Mouse (Mus musculus): ENCODE measurements around the gene Rpusd2. TPM values are rescaled to one million over a fixed set of nuclear protein-coding genes. Genes with fewer than 3 reads are reported as not detected.

Rpusd2 gene
- total RNA-seq, 2 experiments from 2014 or later, result 6.0 to 6.1 TPM

DNA sequence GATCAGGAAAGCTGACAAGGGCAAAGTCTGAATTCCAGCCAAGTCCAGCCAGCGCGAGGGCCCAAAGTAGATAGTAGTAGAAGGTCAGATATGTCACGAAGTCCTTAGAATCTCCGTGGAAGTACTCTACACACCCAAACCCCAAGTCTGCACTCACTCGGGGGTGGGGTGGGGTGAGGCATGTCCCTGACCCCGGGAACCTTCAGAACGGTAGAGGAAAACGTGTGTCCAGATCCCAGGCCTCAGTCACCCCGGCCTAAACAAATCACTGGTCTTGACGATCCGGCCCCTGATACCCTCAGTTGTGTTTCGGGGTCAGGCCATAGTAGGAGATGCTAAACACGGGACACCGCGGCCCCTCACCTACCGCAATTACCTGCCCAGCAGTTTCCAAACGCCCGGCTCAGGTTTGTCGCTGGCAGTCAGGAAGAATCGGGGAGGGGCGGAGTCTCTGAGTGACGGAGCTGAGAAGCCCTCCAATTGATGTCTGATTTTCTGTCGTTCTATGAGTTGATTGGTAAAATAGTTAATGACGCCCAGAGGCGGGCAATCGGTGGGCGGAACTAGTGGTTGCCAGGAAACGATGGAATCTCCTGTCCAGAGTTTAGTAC, 5.5 kb upstream of the Rpusd2 start, which contains the start of gene Ccdc32:
TSS of gene Ccdc32 (minus strand) at position 453 of the 611 bp plus-strand sequence.
- peak; percentile 86 to 97 for DNase-seq (ENCODE audit: low spot score in 2 of 2)

DNA sequence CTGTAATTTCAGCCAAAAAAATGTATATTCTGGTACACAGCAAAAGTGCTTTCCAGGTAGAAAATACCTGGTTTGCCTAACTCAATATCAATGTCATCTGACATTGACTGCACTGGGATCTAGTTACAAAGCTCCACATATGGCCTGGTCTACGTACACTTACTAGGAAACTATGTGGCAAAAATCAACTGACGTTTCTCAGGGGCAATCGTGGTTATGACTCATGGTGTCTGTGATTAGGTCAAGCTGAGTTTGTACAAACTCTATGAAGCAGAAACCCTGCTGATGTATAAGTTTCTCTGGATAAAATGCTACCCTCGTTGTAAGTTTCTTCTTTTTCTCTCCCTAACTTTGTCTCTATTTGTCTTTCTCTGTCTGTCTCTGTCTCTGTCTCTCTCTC, 2.4 kb upstream of the Rpusd2 start:
- no peak for DNase-seq (ENCODE audit: low spot score in 2 of 2)

DNA sequence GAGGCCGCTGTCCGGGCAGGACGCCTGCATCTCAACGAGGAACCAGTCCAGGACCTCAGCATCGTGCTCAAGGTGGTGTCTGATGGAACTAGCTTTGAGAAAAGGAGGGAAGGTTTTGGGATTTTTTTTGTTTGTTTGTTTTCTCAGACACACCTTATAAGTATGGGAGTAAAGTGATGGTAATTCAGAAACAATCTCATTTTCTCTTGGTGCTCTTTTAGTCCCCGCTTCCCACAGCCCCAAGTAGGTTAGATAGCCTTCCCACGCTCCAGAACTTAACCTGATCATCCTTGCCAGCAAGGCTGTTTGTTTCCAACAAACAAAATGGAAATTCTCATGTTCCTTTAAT, 781 bp downstream of the Rpusd2 start:
- DNase-seq (ENCODE audit: low spot score in 2 of 2), result no peak

DNA sequence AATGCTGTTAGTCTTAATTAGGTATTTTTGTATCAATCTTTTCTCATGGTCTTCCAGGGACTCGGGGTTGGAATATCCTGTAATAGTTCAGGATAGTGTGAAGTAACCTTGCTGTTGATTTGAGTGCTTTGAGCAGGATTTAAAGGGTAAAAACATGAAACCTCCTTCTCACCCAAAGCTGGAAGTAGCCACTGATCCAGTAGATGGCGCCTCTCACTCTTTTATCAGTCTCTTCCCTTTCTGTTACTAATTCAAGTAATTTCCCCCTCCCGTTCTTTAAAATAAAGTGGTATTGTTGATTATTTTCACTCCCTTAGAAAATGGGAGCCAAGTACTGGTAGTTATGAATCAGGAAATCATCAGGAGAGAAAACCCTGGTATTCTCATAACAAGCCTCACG, 6.3 kb downstream of the Rpusd2 start:
- DNase-seq (ENCODE audit: low spot score in 2 of 2), result peak in 1 of 2 experiments; percentile 49

DNA sequence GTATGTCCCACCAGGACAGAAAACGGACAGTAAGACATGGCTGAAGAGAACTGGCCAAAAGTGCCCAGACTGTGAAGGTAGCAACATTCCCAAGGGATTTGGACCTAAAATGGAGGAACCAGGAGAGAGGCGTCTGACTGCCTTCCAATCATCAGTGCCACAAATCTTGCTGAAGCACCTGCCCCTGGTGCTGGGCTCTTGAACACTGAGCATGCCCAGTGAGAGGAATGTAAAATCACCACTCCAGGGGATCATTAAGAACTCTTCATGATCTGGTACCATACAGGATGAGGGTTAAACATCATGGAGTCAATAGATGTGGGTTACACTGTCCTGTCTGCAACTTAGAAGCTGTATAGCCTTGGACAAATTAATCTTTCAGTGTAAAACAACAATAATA, 10.6 kb downstream of the Rpusd2 start:
- DNase-seq (ENCODE audit: low spot score in 2 of 2), result no peak

DNA sequence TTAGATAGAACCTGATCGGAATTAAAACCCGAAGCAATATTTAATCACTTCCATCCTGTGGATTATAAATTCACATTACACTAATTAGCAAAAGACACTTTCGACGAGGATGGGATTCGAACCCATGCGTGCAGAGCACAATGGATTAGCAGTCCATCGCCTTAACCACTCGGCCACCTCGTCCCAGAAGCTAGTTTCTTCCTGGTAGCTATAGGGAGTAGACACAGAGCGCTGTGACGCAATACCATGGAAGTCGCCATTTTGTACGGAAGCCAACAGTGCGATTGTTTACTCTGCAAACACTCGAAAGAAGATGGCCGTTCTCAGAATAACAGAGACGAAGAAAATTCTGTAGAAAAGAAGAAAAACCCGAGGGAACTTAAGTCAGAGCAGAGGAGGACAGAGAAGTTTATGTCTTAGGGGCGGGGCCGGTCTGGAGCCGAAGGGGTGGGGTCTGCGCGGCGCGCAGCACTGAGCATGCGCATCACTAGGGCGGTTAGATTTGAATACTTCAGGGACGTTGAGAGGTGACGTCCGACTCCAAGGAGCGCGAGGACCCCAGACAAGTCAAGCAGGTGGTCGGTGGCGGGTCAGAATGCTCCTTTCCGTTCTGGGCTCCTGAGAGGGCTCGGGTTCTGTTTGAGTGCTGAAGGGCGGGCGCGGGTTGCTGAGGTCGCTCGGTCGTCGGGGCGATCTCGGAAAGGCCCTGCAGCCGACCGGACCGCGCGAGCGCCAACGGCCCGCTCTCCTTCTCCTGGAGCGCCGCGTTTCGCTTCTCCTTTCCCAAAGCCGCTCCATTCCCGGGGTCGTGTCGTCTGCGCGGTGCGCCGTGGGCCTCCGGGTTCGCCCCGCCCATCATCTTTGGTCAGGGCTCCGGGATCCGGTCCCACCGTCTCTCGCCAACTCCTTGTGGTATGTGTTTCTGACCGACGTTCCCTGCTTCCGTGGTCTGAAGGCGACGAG, 12.3 kb downstream of the Rpusd2 start, which contains the start of gene Knl1:
TSS of gene Knl1 (plus strand) at position 471 of the 963 bp plus-strand sequence.
- peak; percentile 98 to 100 for DNase-seq (ENCODE audit: low spot score in 2 of 2)

DNA sequence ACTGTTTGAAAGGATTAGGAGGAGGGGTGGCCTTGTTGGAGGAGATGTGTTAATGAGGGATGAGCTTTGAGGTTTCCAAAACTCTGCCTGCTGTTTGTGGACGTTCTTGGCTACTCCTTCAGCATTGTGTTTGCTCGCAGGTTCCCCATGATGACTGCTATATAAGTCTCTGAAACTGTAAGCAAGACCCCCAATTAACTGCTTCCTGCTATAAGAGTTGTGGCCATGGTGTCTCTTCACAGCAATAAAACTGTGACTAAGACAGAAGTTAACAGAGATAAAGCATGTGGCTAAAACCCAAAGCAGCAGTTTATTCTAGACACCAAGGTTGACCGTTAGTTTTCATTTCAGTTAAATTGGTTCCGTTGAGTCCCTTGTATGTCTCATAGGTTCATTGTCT, 13.3 kb downstream of the Rpusd2 start:
- DNase-seq (ENCODE audit: low spot score in 2 of 2), result no peak

DNA sequence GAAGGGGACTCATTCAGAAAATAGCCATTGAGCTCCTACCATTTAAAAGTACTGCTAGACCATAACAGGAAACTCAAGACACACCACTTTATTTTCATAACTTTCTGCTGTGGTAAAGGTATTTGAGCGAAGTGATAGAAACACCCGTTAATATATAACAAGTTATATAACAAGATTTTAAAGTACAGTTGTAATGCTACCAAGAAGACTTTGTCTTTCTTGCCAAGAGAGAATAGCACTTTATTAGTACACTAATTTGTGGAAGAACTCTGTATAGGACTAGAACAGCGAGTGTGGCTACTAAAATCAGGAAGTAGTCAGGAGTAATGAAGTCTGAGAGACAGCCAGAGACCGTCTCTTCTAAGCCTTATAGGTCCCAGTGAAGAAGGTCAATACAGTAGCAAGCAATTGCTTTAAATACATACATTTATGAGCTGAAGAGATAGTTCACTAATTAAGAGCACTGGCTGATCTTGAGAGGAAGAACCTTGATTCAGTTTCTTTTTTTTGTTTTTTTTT, 15.6 kb downstream of the Rpusd2 start:
- DNase-seq (ENCODE audit: low spot score in 2 of 2), result no peak

DNA sequence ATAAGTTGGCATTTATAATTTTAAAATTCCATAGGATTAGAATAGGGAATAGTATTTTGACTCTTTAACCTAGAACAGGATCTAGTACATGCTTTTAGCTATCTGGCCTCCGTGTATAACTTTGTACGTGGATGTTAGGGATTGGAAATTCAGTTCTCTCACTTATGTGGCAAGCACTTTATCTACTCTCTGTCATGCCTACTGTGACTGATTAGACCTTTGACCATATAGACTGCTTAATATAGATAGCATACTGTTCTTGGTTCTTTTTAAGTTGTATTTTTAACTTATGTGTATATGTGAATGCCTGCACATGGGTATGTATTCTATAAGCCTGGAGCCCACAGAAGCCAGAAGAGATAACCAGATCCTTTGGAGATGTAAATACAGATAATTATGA, 25.5 kb downstream of the Rpusd2 start:
- DNase-seq (ENCODE audit: low spot score in 2 of 2), result no peak

DNA sequence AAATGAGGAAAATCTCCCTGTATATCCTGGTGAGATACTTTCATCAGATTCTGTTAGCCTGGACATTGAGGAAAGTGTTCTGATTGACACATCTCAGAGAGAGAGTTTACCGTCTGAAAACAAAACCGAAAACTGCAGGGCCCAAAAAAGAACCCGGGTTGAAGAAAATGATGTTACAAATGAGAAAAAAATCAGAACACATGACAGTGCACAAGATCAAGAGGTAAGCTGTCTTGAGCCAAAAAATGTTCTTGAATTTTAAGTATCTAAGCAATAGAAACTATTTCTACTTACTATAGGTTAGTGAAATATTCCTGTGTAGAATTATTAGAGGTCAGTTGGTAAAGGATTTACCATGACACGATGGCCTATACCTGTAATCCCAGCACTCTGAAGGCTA, 37.8 kb downstream of the Rpusd2 start:
- DNase-seq (ENCODE audit: low spot score in 2 of 2), result no peak

DNA sequence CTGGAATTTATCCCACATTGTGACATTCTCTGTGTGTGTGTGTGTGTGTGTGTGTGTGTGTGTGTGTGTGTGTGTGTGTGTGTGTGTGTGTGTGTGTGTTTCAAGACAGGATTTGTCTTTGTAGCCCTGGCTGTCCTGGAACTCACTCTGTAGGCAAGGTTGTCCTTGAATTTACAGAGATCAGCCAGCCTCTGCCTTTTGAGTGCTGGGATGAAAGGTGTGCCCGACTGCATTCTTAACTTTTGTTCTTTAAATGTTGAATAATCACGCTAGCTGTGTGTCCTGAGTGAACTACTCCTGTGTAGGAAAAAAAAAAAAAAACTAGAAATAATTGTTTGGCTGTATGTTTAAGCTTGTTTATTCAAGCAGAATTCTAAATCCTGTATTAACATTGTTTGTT, 51.6 kb downstream of the Rpusd2 start:
- no peak for DNase-seq (ENCODE audit: low spot score in 2 of 2)

Other genes starting within 250 kb of the Rpusd2 start
- 1 to 10 TPM; 2.4 to 3.2 TPM for gene Knstrn, start 220.8 kb upstream of the Rpusd2 start, total RNA-seq (2021)
- 100 to 1,000 TPM in 1 of 2 experiments, 10 to 100 TPM in 1; 97.2 to 126 TPM for gene Ivd, start 172.8 kb upstream of the Rpusd2 start, total RNA-seq (2021)
- 10 to 100 TPM; 36.6 to 36.7 TPM for gene Bahd1, start 134.4 kb upstream of the Rpusd2 start, total RNA-seq (2021)
- 1 to 10 TPM; 2.5 to 3.2 TPM for gene Chst14, start 108.3 kb upstream of the Rpusd2 start, total RNA-seq (2021)
- 10 to 100 TPM; 62.5 to 63.6 TPM for gene Ccdc32, start 5.4 kb upstream of the Rpusd2 start, total RNA-seq (2021)
- 1 to 10 TPM in 1 of 2 experiments, under 1 TPM in 1; 0.95 to 1.2 TPM for gene Knl1, start 12.3 kb downstream of the Rpusd2 start, total RNA-seq (2021)
- gene Rad51, start 78.0 kb downstream of the Rpusd2 start, total RNA-seq (2021), result 1 to 10 TPM; 1.8 TPM
- 10 to 100 TPM; 46.5 to 55.6 TPM for gene Rmdn3, start 122.2 kb downstream of the Rpusd2 start, total RNA-seq (2021)
- gene Gchfr, start 133.0 kb downstream of the Rpusd2 start, total RNA-seq (2021), result not detected
- not detected for gene Gm14137, start 139.7 kb downstream of the Rpusd2 start, total RNA-seq (2021)
- gene Zfyve19, start 173.8 kb downstream of the Rpusd2 start, total RNA-seq (2021), result 10 to 100 TPM; 33.7 to 38.0 TPM
- gene Dnajc17, start 174.0 kb downstream of the Rpusd2 start, total RNA-seq (2021), result 10 to 100 TPM; 16.9 to 18.8 TPM
- gene Ppp1r14d, start 195.1 kb downstream of the Rpusd2 start, total RNA-seq (2021), result not detected
- gene Spint1, start 202.6 kb downstream of the Rpusd2 start, total RNA-seq (2021), result under 1 TPM; 0.64 to 0.88 TPM
- gene Rhov, start 236.5 kb downstream of the Rpusd2 start, total RNA-seq (2021), result 1 to 10 TPM; 9.4 to 9.6 TPM